Mouse (Mus musculus) myocyte (in vitro differentiated cells): ENCODE data around the gene Fam69a. TPM values are rescaled to one million over a fixed set of nuclear protein-coding genes. Genes with fewer than 3 reads are reported as not detected.
"Not testable (repeated sequence)": the region's sequence is repeated elsewhere in the genome, so short reads cannot be mapped to it uniquely, and the experiment has no call there.

ENCODE experiments used
- H3K27me3 ChIP-seq: one replicate; pipeline ENCODE4 v1.6.1; 2011; ENCODE audit not compliant: control insufficient read depth, insufficient read depth, insufficient read length
- H3K36me3 ChIP-seq: one replicate; pipeline ENCODE4 v1.6.1; 2011; ENCODE audit not compliant: control insufficient read depth, insufficient read depth
- H3K4me2 ChIP-seq: one replicate; pipeline ENCODE4 v1.6.1; 2011; ENCODE audit warnings: low read depth, control low read depth
- H3K4me3 ChIP-seq: one replicate; pipeline ENCODE4 v1.5.1; 2011; ENCODE audit warnings: mild to moderate bottlenecking, control low read depth, moderate library complexity
- H3K79me2 ChIP-seq: one replicate; pipeline ENCODE4 v1.6.1; 2011; ENCODE audit not compliant: control insufficient read depth, insufficient read depth
- H3ac ChIP-seq: one replicate; pipeline ENCODE4 v1.6.1; 2011; ENCODE audit not compliant: control insufficient read depth, insufficient read length
- CEBPB ChIP-seq: IDR thresholded peaks from 2 replicates; pipeline ENCODE4 v1.6.1; 2011; ENCODE audit warnings: mild to moderate bottlenecking, moderate library complexity; ENCODE audit not compliant: poor library complexity, insufficient read depth, severe bottlenecking
- E2F4 ChIP-seq: IDR thresholded peaks from one replicate; pipeline ENCODE4 v1.6.1; 2011; ENCODE audit warnings: mild to moderate bottlenecking, control low read depth, moderate library complexity; ENCODE audit not compliant: insufficient read depth
- MAX ChIP-seq: IDR thresholded peaks from one replicate; pipeline ENCODE4 v1.6.1; 2011; ENCODE audit warnings: low read depth, mild to moderate bottlenecking, control low read depth
- MYOD1 ChIP-seq, 3 experiments: IDR thresholded peaks; one replicate each; pipeline ENCODE4 v1.6.1; 2011; ENCODE audit warnings: control low read depth in 2 of 3, low read depth in 2 of 3, mild to moderate bottlenecking in 2 of 3, moderate library complexity in 1 of 3; ENCODE audit not compliant: insufficient read length in 2 of 3, control insufficient read depth in 1 of 3
- MYOG ChIP-seq, 3 experiments: IDR thresholded peaks; one replicate each; pipeline ENCODE4 v1.6.1; 2011; ENCODE audit warnings: control low read depth in 2 of 3, low read depth in 2 of 3, mild to moderate bottlenecking in 2 of 3; ENCODE audit not compliant: insufficient read length in 2 of 3, control insufficient read depth in 1 of 3, insufficient read depth in 1 of 3
- POLR2A ChIP-seq: IDR thresholded peaks from one replicate; pipeline ENCODE4 v1.6.1; 2011; ENCODE audit warnings: low read depth, mild to moderate bottlenecking, control low read depth, moderate library complexity; ENCODE audit not compliant: insufficient read length
- POLR2AphosphoS2 ChIP-seq: IDR thresholded peaks from one replicate; pipeline ENCODE4 v1.6.1; 2011; ENCODE audit warnings: low read depth, control low read depth; ENCODE audit not compliant: insufficient read length
- REST ChIP-seq: IDR thresholded peaks from one replicate; pipeline ENCODE4 v1.6.1; 2011; ENCODE audit warnings: mild to moderate bottlenecking, control low read depth, moderate library complexity; ENCODE audit not compliant: insufficient read depth, insufficient read length
- SRF ChIP-seq: IDR thresholded peaks from one replicate; pipeline ENCODE4 v1.6.1; 2011; ENCODE audit warnings: low read depth; ENCODE audit not compliant: control insufficient read depth, insufficient read length
- TCF12 ChIP-seq: IDR thresholded peaks from one replicate; pipeline ENCODE4 v1.6.1; 2011; ENCODE audit warnings: mild to moderate bottlenecking, control low read depth; ENCODE audit not compliant: poor library complexity, insufficient read depth, severe bottlenecking
- TCF3 ChIP-seq: IDR thresholded peaks from one replicate; pipeline ENCODE4 v1.6.1; 2011; ENCODE audit warnings: low read depth, control low read depth; ENCODE audit not compliant: insufficient read length
- USF1 ChIP-seq: IDR thresholded peaks from one replicate; pipeline ENCODE4 v1.6.1; 2011; ENCODE audit warnings: low read depth, mild to moderate bottlenecking, control low read depth, moderate library complexity
- polyA plus RNA-seq: library from polyadenylated mRNA; unstranded; fragments of >200 nt; fragmentation: generic; extraction: Trizol; gene quantifications from one replicate; pipeline ENCODE4 v1.2.1, GENCODE M21; 2012; ENCODE audit warnings: missing spikeins

Gene Fam69a
- polyA plus RNA-seq, 1 experiment = 8.2 TPM

- Histone ChIP-seq H3K27me3 (no peaks in the 10 kb centered on the region), H3K4me2 (no peak overlapping the region), H3K4me3 (no peak overlapping the region), H3K36me3 (no peaks in the 10 kb centered on the region), H3K79me2 (no peaks in the 10 kb centered on the region), H3ac (no peak overlapping the region)
- no peak for TF ChIP-seq MYOG (IDR thresholded peaks at IDR 0.05; ENCODE audit: control insufficient read depth in 1 of 3, insufficient read depth in 1 of 3, insufficient read length in 2 of 3, low read depth in 2 of 3)
Measured at GRCm38 (mm10) chr5:107942941-107943340, 43.9 kb downstream of the Fam69a start.

- H3K79me2 ChIP-seq = no peaks in the 10 kb centered on the region
- H3ac ChIP-seq = no peak overlapping the region
- no peak overlapping the region for H3K4me3 ChIP-seq
Measured at GRCm38 (mm10) chr5:107941222-107941621, 45.7 kb downstream of the Fam69a start.

GRCm38 (mm10) chr5:107939701-107940100, 47.2 kb downstream of the Fam69a start:
- Histone ChIP-seq H3K27me3 (no peaks in the 10 kb centered on the region), H3K36me3 (no peaks in the 10 kb centered on the region), H3K4me3 (no peak overlapping the region), H3ac (no peak overlapping the region), H3K4me2 (no peak overlapping the region), H3K79me2 (no peaks in the 10 kb centered on the region)
- TF ChIP-seq REST = no peak
- TF ChIP-seq TCF12 = no peak
- no peak for TF ChIP-seq POLR2A
- TF ChIP-seq SRF = no peak
- no peak for TF ChIP-seq USF1
- TF ChIP-seq TCF3 = no peak
- no peak for TF ChIP-seq POLR2AphosphoS2
- no peak for TF ChIP-seq CEBPB
- no peak for TF ChIP-seq E2F4
- no peak for TF ChIP-seq MAX
- no peak for TF ChIP-seq MYOG (IDR thresholded peaks at IDR 0.05; ENCODE audit: control insufficient read depth in 1 of 3, insufficient read depth in 1 of 3, insufficient read length in 2 of 3, low read depth in 2 of 3)
- TF ChIP-seq MYOD1 (IDR thresholded peaks at IDR 0.05; ENCODE audit: control insufficient read depth in 1 of 3, insufficient read length in 2 of 3, low read depth in 2 of 3) = no peak

More at GRCm38 (mm10) chr5:107941222-107941621, 45.7 kb downstream of the Fam69a start:
- no peaks in the 10 kb centered on the region for H3K36me3 ChIP-seq
- H3K27me3 ChIP-seq = no peaks in the 10 kb centered on the region
- TF ChIP-seq MAX (no peak), REST (no peak), POLR2A (no peak), E2F4 (no peak), POLR2AphosphoS2 (no peak)
- H3K4me2 ChIP-seq = no peak overlapping the region

- Histone ChIP-seq H3K4me3 (no peak overlapping the region), H3K36me3 (no peaks in the 10 kb centered on the region), H3K4me2 (no peak overlapping the region), H3K27me3 (no peaks in the 10 kb centered on the region), H3K79me2 (no peaks in the 10 kb centered on the region), H3ac (no peak overlapping the region)
- no peak for TF ChIP-seq MAX
- no peak for TF ChIP-seq TCF3
- no peak for TF ChIP-seq POLR2AphosphoS2
- TF ChIP-seq USF1 = no peak
- no peak for TF ChIP-seq REST
- TF ChIP-seq SRF = no peak
- no peak for TF ChIP-seq MYOD1 (IDR thresholded peaks at IDR 0.05; ENCODE audit: control insufficient read depth in 1 of 3, insufficient read length in 2 of 3, low read depth in 2 of 3)
- TF ChIP-seq POLR2A = no peak
- TF ChIP-seq CEBPB = no peak
Measured at GRCm38 (mm10) chr5:107938886-107939285, 48.0 kb downstream of the Fam69a start.

- H3K4me3 ChIP-seq, H3K27me3 ChIP-seq, H3K4me2 ChIP-seq, H3K79me2 ChIP-seq, H3K36me3 ChIP-seq, H3ac ChIP-seq: not testable (repeated sequence)
- 0 out of 2 replicates have a peak, but pooled peaks have one; percentile 41 for TF ChIP-seq CEBPB
Measured at GRCm38 (mm10) chr5:107938483-107938882, 48.4 kb downstream of the Fam69a start.

GRCm38 (mm10) chr5:107936625-107937389, 50.1 kb downstream of the Fam69a start:
- Histone ChIP-seq H3K4me3 (no peak overlapping the region), H3K36me3 (no peaks in the 10 kb centered on the region), H3K79me2 (no peaks in the 10 kb centered on the region), H3K4me2 (no peak overlapping the region), H3ac (no peak overlapping the region), H3K27me3 (no peaks in the 10 kb centered on the region)
- TF ChIP-seq MYOG (IDR thresholded peaks at IDR 0.05; ENCODE audit: control insufficient read depth in 1 of 3, insufficient read depth in 1 of 3, insufficient read length in 2 of 3, low read depth in 2 of 3) = no peak
